Mouse (Mus musculus) intestine, embryonic 14.5 days (tissue): ENCODE data around the gene Gm20075. TPM values are rescaled to one million over a fixed set of nuclear protein-coding genes. Genes with fewer than 3 reads are reported as not detected.

Experiments used
- polyA plus RNA-seq: library from polyadenylated mRNA; unstranded; fragments of >200 nt; fragmentation: Nextera tagmentation; extraction: Ambion mirVana; gene quantifications from 2 replicates; pipeline ENCODE4 v1.2.1, GENCODE M21; 2014

Gm20075 gene
- polyA plus RNA-seq, 1 experiment from 2014 or later = 21.5 TPM

Other genes starting within 250 kb of the Gm20075 start
- 24.7 and 26.2 TPM in 2 replicates for gene Iqgap2, start 189.5 kb downstream of the Gm20075 start, polyA plus RNA-seq
- gene Gm17190, start 678 bp upstream of the Gm20075 start, polyA plus RNA-seq = not detected in 2 replicates
- 1.8 and 2.0 TPM in 2 replicates for gene Sv2c, start 51.2 kb upstream of the Gm20075 start, polyA plus RNA-seq